Mouse (Mus musculus) A20 (cell line): Measurements from ENCODE around the gene Myl6b.
A peak's percentile ranks its signal among the peaks of the same experiment; 100 is the strongest.
"Not testable (repeated sequence)": the region's sequence is repeated elsewhere in the genome, so short reads cannot be mapped to it uniquely, and the experiment has no call there.

Source experiments
- DNase-seq: peaks from one replicate; pipeline ENCODE4 v3.0.0-alpha.2; 2011; ENCODE audit warnings: low read depth, low spot score

Gene Myl6b

GRCm38 (mm10) chr10:128493695-128494666, 4.5 kb downstream of the Myl6b start, which contains the start of gene Myl6:
Myl6 (minus strand) TSS chr10:128494145.
- peak; percentile 99 for DNase-seq

- DNase-seq = no peak
These were observed 5.2 kb downstream of the Myl6b start for GRCm38 (mm10) chr10:128493319-128493694.

- DNase-seq = peak; percentile 71
These were observed 5.7 kb downstream of the Myl6b start for GRCm38 (mm10) chr10:128492633-128493311.

- DNase-seq = not testable (repeated sequence)
These were observed 6.4 kb downstream of the Myl6b start for GRCm38 (mm10) chr10:128492051-128492450.

GRCm38 (mm10) chr10:128491495-128491894, 7.0 kb downstream of the Myl6b start:
- no peak for DNase-seq

- DNase-seq = no peak
These were observed 7.6 kb downstream of the Myl6b start for GRCm38 (mm10) chr10:128490912-128491311.

- no peak for DNase-seq
These were observed 8.3 kb downstream of the Myl6b start for GRCm38 (mm10) chr10:128490232-128490631.

GRCm38 (mm10) chr10:128489785-128490184, 8.7 kb downstream of the Myl6b start:
- no peak for DNase-seq

- DNase-seq = no peak
These were observed 9.1 kb downstream of the Myl6b start for GRCm38 (mm10) chr10:128489380-128489779.

GRCm38 (mm10) chr10:128488776-128489175, 9.7 kb downstream of the Myl6b start:
- DNase-seq = no peak

- DNase-seq = no peak
These were observed 10.4 kb downstream of the Myl6b start for GRCm38 (mm10) chr10:128487861-128488712.

GRCm38 (mm10) chr10:128486370-128486769, 12.1 kb downstream of the Myl6b start:
- DNase-seq = no peak

- DNase-seq = no peak
These were observed 24.1 kb downstream of the Myl6b start for GRCm38 (mm10) chr10:128474366-128474765.

- no peak for DNase-seq
These were observed 38.2 kb downstream of the Myl6b start for GRCm38 (mm10) chr10:128460270-128460630.

GRCm38 (mm10) chr10:128459409-128460269, 38.8 kb downstream of the Myl6b start:
- peak; percentile 73 for DNase-seq

GRCm38 (mm10) chr10:128458719-128459408, 39.6 kb downstream of the Myl6b start, which contains the start of gene Smarcc2:
Smarcc2 (plus strand) TSS chr10:128459248.
- DNase-seq = peak; percentile 87

- DNase-seq = no peak
These were observed 40.2 kb downstream of the Myl6b start for GRCm38 (mm10) chr10:128458348-128458718.

GRCm38 (mm10) chr10:128457676-128458075, 40.8 kb downstream of the Myl6b start:
- no peak for DNase-seq

GRCm38 (mm10) chr10:128455280-128455679, 43.2 kb downstream of the Myl6b start:
- DNase-seq = peak; percentile 84

GRCm38 (mm10) chr10:128454471-128454870, 44.0 kb downstream of the Myl6b start:
- no peak for DNase-seq
